Mouse (Mus musculus) intestine, embryonic 15.5 days (tissue): ENCODE measurements at regions not wholly inside any gene's neighbourhood (a gene's known extent, or its start where the extent isn't known, plus 50 kb on each side); places are given as distances from the start of the nearest gene placed in this dataset.

Source experiments
- ATAC-seq: fragments of 200-750 bp; cut with Nextera tagmentation; 2 replicates; pipeline ENCODE4 v1.8.0; 2017; ENCODE audit warnings: moderate TSS enrichment, moderate library complexity
- H3K27ac ChIP-seq: fragments of 300-500 bp; sonication (generic); 2 replicates; pipeline ENCODE4 v1.5.1; 2015; ENCODE audit warnings: mild to moderate bottlenecking, inconsistent platforms
- H3K27me3 ChIP-seq: fragments of 300-500 bp; sonication (generic); replicated peaks from 2 replicates; pipeline ENCODE4 v1.6.1; 2015; ENCODE audit warnings: inconsistent platforms
- H3K36me3 ChIP-seq: fragments of 300-500 bp; sonication (generic); 2 replicates; pipeline ENCODE4 v1.6.1; 2015; ENCODE audit warnings: inconsistent platforms
- H3K4me1 ChIP-seq: fragments of 300-500 bp; sonication (generic); replicated peaks from 2 replicates; pipeline ENCODE4 v1.6.1; 2015; ENCODE audit warnings: inconsistent platforms
- H3K4me2 ChIP-seq: fragments of 300-500 bp; sonication (generic); replicated peaks from 2 replicates; pipeline ENCODE4 v1.6.1; 2015; ENCODE audit warnings: mild to moderate bottlenecking, inconsistent platforms
- H3K4me3 ChIP-seq: fragments of 300-500 bp; sonication (generic); replicated peaks from 2 replicates; pipeline ENCODE4 v1.5.1; 2015; ENCODE audit warnings: inconsistent platforms
- H3K9ac ChIP-seq: fragments of 300-500 bp; sonication (generic); 2 replicates; pipeline ENCODE4 v1.6.1; 2015; ENCODE audit warnings: inconsistent platforms
- H3K9me3 ChIP-seq: fragments of 300-500 bp; sonication (generic); 2 replicates; pipeline ENCODE4 v1.6.1; 2016; ENCODE audit warnings: inconsistent platforms
- WGBS: fragments of 180-500 bp; shearing (Covaris S2); methylation state at CpG from one replicate; pipeline ENCODE4 v1.1.7; 2015; 5-methylcytosine and 5-hydroxymethylcytosine counted together

DNA sequence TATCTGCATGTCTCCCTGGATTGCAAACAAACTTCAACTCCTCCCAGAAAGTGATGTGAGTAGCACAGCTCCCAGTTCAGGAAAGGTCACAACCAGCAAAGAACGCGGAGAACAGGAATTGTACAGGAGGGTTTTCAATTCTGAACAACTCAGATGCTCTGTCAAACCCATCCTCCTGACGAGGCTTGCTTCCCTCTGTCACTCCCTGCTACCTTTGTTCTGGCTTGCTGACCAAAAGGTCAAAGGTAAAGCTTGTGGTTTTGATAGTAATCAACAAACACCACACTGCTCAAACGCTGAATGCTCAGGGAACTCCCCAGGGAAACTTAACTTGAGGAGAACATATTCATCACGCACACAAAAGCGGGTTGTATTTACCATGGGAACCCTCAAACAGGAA, 102.4 kb downstream of the Gm10604 start:
- no peaks in the 10 kb centered on the region for H3K27me3 ChIP-seq
- H3K9me3 ChIP-seq: no peaks in the 10 kb centered on the region
- no peak for ATAC-seq
- WGBS: 67% methylated on average over 6 of the region's 6 CpGs
- H3K4me3 ChIP-seq: no peak overlapping the region
- H3K27ac ChIP-seq: no peak overlapping the region
- H3K4me2 ChIP-seq: no peak overlapping the region
- no peaks in the 10 kb centered on the region for H3K36me3 ChIP-seq
- peaks cover 4% of the 10 kb centered on the region; the same call in 1 of the 2 replicates for H3K4me1 ChIP-seq
- no peak overlapping the region for H3K9ac ChIP-seq

- Histone ChIP-seq H3K4me1 (peaks cover 4% of the 10 kb centered on the region; the same call in 1 of the 2 replicates), H3K4me2 (no peak overlapping the region), H3K36me3 (no peaks in the 10 kb centered on the region), H3K27ac (no peak overlapping the region), H3K27me3 (no peaks in the 10 kb centered on the region), H3K9ac (no peak overlapping the region), H3K4me3 (no peak overlapping the region), H3K9me3 (no peaks in the 10 kb centered on the region)
- no peak for ATAC-seq
- WGBS: 72% methylated on average over 4 of the region's 4 CpGs
Observed at GRCm38 (mm10) chr4:11877945-11878344, 103.1 kb downstream of the Gm10604 start.

- Histone ChIP-seq H3K4me2 (no peak overlapping the region), H3K9me3 (no peaks in the 10 kb centered on the region), H3K27ac (no peak overlapping the region), H3K4me1 (peaks cover 6% of the 10 kb centered on the region; the same call in 1 of the 2 replicates), H3K36me3 (no peaks in the 10 kb centered on the region), H3K4me3 (no peak overlapping the region), H3K9ac (no peak overlapping the region), H3K27me3 (no peaks in the 10 kb centered on the region)
- WGBS: 38% methylated on average over 1 of the region's 1 CpGs
- peak; percentile 86 for ATAC-seq
Observed at GRCm38 (mm10) chr4:11876009-11876408, 105.1 kb downstream of the Gm10604 start.

- H3K27me3 ChIP-seq: no peaks in the 10 kb centered on the region
- no peak overlapping the region for H3K9ac ChIP-seq
- H3K36me3 ChIP-seq: no peaks in the 10 kb centered on the region
- no peak overlapping the region for H3K4me3 ChIP-seq
- H3K4me2 ChIP-seq: no peak overlapping the region
- no peaks in the 10 kb centered on the region for H3K9me3 ChIP-seq
- peak; percentile 43; the same call in 1 of the 2 replicates for ATAC-seq
- WGBS: 75% methylated on average over 4 of the region's 4 CpGs
- H3K27ac ChIP-seq: no peak overlapping the region
- peaks cover 6% of the 10 kb centered on the region; the same call in 1 of the 2 replicates for H3K4me1 ChIP-seq
Observed at GRCm38 (mm10) chr4:11874586-11875264, 106.3 kb downstream of the Gm10604 start.

- peak; percentile 25; the same call in 1 of the 2 replicates for ATAC-seq
- Histone ChIP-seq H3K4me1 (peaks cover 9% of the 10 kb centered on the region; the same call in 1 of the 2 replicates), H3K27me3 (no peaks in the 10 kb centered on the region), H3K4me3 (no peak overlapping the region), H3K4me2 (no peak overlapping the region), H3K9ac (no peak overlapping the region), H3K36me3 (no peaks in the 10 kb centered on the region), H3K27ac (peak overlapping the region; percentile 22; the same call in 1 of the 2 replicates), H3K9me3 (no peaks in the 10 kb centered on the region)
- WGBS: 44% methylated on average over 3 of the region's 3 CpGs
Observed at GRCm38 (mm10) chr4:11872036-11872435, 109.0 kb downstream of the Gm10604 start.

DNA sequence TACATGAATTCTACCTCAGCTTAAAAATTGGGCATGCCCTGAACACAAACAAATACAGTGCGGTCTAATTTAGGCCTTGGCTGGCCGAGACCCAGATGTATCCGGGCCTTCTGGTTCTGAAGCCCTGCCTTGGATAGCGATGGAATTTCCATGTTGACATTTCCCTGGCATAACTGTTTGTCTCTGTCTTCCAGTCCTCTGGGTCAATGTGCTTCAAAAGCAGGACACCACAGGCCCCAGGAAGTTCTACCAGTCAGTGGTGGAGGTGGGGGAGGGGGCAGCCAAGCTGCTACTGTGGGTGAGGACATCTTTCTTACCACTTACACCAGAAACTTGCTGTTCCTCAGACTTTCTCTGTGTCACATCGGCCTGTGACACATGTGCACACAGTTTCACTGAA, 111.3 kb downstream of the Gm10604 start:
- no peak overlapping the region for H3K9ac ChIP-seq
- H3K36me3 ChIP-seq: no peaks in the 10 kb centered on the region
- no peak overlapping the region for H3K27ac ChIP-seq
- 54% methylated on average over 5 of the region's 5 CpGs for WGBS
- peaks cover 8% of the 10 kb centered on the region; the same call in 1 of the 2 replicates for H3K4me1 ChIP-seq
- ATAC-seq: no peak
- H3K4me3 ChIP-seq: no peak overlapping the region
- no peaks in the 10 kb centered on the region for H3K27me3 ChIP-seq
- no peak overlapping the region for H3K4me2 ChIP-seq
- H3K9me3 ChIP-seq: no peaks in the 10 kb centered on the region

DNA sequence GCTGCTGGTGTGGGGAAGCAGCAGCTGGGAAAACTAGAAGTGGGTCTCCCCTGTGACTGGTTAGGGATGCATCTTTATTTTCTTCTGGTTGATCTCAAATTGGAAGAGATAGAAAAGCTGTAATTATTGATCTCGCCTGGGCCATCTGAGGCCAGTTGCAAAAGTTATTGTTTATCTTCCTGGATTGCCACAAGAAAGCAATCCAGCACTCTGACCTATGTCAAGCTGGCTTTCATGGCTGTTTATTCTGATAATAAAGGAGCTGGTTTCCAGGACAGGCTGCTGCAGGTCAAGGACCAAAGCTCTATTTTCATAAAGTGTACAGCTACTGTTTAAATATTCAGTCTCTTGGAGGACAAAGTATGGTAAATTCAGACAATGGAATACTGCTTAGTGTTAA, 112.5 kb downstream of the Gm10604 start:
- H3K4me3 ChIP-seq: no peak overlapping the region
- H3K4me2 ChIP-seq: no peak overlapping the region
- ATAC-seq: no peak
- H3K27ac ChIP-seq: no peak overlapping the region
- H3K27me3 ChIP-seq: no peaks in the 10 kb centered on the region
- WGBS: 54% methylated on average over 1 of the region's 1 CpGs
- no peaks in the 10 kb centered on the region for H3K36me3 ChIP-seq
- H3K4me1 ChIP-seq: 0 out of 2 replicates have a peak, but pooled peaks cover 5% of the 10 kb centered on the region
- no peak overlapping the region for H3K9ac ChIP-seq
- no peaks in the 10 kb centered on the region for H3K9me3 ChIP-seq
